Mouse (Mus musculus) embryo, embryonic 11 days (tissue): Measurements from ENCODE around the gene Dnmt3c.
A peak's percentile ranks its signal among the peaks of the same experiment; 100 is the strongest.
"Not testable (repeated sequence)": the region's sequence is repeated elsewhere in the genome, so short reads cannot be mapped to it uniquely, and the experiment has no call there.

Source experiments
- DNase-seq: peaks from one replicate; pipeline ENCODE4 v3.0.0-alpha.2; 2015

The Dnmt3c gene

GRCm38 (mm10) chr2:153696352-153696751 is at the start of gene Dnmt3c:
Dnmt3c (plus strand) TSS chr2:153696652.
- DNase-seq, result no peak

- no peak for DNase-seq
Observed at GRCm38 (mm10) chr2:153648773-153649297, 47.6 kb upstream of the Dnmt3c start.

- DNase-seq, result peak; percentile 90
Observed at GRCm38 (mm10) chr2:153649298-153650013, 47.0 kb upstream of the Dnmt3c start, which contains the start of gene Dnmt3b. Dnmt3b (plus strand) TSS chr2:153649450.

GRCm38 (mm10) chr2:153650014-153650687 is 46.3 kb upstream of the Dnmt3c start:
- peak; percentile 47 for DNase-seq

GRCm38 (mm10) chr2:153651681-153652080 is 44.8 kb upstream of the Dnmt3c start:
- peak; percentile 39 for DNase-seq

- not testable (repeated sequence) for DNase-seq
Observed at GRCm38 (mm10) chr2:153657659-153658058, 38.8 kb upstream of the Dnmt3c start.

- DNase-seq, result peak; percentile 25
Observed at GRCm38 (mm10) chr2:153660616-153661015, 35.8 kb upstream of the Dnmt3c start.

GRCm38 (mm10) chr2:153665401-153665800 is 31.1 kb upstream of the Dnmt3c start:
- DNase-seq, result no peak

- DNase-seq, result peak; percentile 83
Observed at GRCm38 (mm10) chr2:153668754-153669376, 27.6 kb upstream of the Dnmt3c start.

- no peak for DNase-seq
Observed at GRCm38 (mm10) chr2:153670111-153670510, 26.3 kb upstream of the Dnmt3c start.

GRCm38 (mm10) chr2:153672619-153673018 is 23.8 kb upstream of the Dnmt3c start:
- no peak for DNase-seq

- DNase-seq, result not testable (repeated sequence)
Observed at GRCm38 (mm10) chr2:153675364-153675763, 21.1 kb upstream of the Dnmt3c start.

- DNase-seq, result no peak
Observed at GRCm38 (mm10) chr2:153676944-153677343, 19.5 kb upstream of the Dnmt3c start.

GRCm38 (mm10) chr2:153677550-153677949 is 18.9 kb upstream of the Dnmt3c start:
- no peak for DNase-seq

GRCm38 (mm10) chr2:153679959-153680358 is 16.5 kb upstream of the Dnmt3c start:
- DNase-seq, result no peak

GRCm38 (mm10) chr2:153693413-153693812 is 3.0 kb upstream of the Dnmt3c start:
- DNase-seq, result not testable (repeated sequence)

- DNase-seq, result peak; percentile 49
Observed at GRCm38 (mm10) chr2:153694462-153695085, 1.9 kb upstream of the Dnmt3c start.

- DNase-seq, result no peak
Observed at GRCm38 (mm10) chr2:153703389-153703788, 6.9 kb downstream of the Dnmt3c start.

GRCm38 (mm10) chr2:153710701-153711330 is 14.4 kb downstream of the Dnmt3c start:
- peak; percentile 71 for DNase-seq

GRCm38 (mm10) chr2:153712646-153713091 is 16.2 kb downstream of the Dnmt3c start:
- DNase-seq, result peak; percentile 18

- DNase-seq, result peak; percentile 18
Observed at GRCm38 (mm10) chr2:153713227-153713626, 16.8 kb downstream of the Dnmt3c start.

GRCm38 (mm10) chr2:153717861-153718260 is 21.4 kb downstream of the Dnmt3c start:
- DNase-seq, result not testable (repeated sequence)
